Mouse (Mus musculus) kidney, postnatal 25 days (tissue): Measurements from ENCODE around the gene Lsm12.

Source experiments
- DNase-seq, 2 experiments: peaks; one replicate each; pipeline ENCODE4 v3.0.0; 2021; ENCODE audit warnings: mixed read lengths in 2 of 2

Lsm12 gene

DNA sequence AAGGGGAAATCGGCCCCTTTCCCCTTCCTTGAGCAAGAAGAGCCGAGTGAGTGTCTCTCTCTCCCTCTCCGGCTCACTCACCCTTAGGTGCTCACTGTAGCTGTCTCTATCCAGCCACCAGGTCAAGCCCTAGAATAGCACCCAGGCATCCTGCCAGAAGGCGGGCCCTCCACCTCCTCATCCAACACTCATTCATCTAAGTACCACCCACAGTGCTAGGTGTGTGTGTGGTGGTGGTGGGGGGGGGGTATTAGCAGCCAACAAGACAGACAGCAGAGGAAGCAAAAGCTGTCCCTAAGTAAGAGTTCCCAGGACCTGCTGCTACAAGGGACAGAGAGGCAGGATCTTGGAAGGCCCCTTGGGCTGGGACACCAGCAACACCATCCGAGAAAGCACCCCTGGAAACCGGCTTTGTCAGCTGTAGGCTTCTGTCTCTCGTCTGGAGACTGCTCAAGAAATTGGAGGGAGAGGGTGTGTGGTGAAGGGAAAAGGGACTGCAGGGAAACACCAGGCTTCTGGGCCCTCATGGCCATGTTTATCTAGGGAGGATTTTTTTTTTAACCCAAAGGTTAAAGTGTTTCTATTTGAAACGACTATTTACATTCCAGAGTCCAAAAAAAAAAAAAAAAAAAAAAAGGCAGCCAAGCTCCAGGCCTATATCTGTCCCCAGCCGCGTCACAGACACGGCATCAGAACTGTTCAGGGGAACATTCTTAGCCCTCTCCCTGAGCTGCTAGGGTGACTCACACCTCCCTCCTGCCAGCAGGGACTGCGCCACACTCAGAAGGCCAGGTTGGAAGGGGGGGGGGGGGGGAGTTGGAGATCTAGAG is 31.2 kb upstream of the Lsm12 start:
- peak; percentile 87 to 92 for DNase-seq

DNA sequence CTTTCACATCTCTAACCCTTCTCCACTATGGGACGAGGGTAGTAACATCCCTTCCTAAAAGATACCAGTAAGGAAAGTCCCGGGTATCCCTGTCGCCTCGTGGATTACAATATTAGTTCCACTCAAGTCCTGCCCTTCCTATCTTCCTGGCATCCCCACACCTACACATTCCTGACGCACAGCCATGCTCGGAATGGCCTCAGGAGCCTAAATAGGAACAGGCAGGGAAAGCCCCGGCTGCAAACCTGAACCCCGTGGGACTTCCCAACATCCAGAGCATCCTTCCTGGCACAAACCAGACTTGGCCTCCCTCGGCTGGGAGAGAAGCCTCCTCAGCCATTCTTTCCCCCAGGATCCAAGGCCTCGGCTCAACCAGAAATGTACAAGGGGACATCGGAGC is 30.4 kb upstream of the Lsm12 start:
- DNase-seq = peak in 1 of 2 experiments; percentile 37

DNA sequence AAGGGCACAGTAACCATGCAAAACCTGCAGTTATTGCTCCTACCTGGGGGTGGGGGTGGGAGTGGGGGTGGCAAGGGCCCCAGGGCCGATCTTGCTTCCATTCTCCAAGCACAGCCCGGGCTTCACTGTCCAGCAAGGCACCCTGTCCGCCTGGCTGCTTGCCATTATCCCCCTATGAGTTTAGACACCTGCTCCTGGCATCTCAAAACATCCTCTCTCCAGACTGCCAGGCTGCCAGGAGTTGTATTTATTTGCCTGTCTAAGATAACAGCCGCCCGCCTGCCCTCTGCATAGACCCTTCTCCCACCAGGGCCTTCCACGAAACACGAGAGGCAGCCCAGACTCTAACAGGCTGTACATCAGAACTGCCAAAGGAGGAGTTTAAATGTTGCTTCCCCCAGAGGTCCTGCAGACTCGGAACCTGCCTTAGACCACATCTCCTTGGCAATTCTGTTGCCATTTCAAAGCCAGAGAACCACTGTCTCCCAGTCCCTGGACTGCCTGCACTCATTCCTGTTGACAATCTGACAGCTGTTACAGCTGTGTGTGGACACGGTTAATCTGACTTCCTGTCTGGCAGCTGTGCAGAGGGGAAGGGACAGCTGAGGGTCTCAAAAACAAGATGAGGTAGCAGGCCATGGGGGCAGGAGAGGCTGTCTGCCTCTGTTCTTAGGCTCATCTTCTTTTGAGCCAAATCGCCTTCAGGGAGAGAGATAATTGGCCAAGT is 29.5 kb upstream of the Lsm12 start:
- peak in 1 of 2 experiments; percentile 57 for DNase-seq

DNA sequence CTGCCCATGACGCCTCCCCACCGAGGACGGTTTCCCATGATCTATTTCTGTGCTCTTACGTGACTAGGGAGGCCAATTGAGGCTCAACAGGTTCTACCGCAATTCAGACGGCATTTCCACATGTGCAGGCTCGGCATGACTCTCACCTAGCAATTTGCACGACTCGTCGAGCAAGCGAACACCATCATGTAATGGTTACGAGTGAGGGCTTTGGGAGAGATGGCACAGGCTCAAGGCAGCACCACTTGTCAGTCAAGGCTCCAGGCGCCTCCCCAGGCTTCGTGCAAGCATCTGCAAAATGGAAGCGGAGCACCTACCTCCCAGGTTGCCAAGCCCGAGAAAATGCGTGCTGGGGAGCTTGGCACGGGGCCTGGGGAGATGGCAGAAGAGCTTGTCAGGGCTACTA is 26.8 kb upstream of the Lsm12 start:
- DNase-seq = peak; percentile 46 to 57

DNA sequence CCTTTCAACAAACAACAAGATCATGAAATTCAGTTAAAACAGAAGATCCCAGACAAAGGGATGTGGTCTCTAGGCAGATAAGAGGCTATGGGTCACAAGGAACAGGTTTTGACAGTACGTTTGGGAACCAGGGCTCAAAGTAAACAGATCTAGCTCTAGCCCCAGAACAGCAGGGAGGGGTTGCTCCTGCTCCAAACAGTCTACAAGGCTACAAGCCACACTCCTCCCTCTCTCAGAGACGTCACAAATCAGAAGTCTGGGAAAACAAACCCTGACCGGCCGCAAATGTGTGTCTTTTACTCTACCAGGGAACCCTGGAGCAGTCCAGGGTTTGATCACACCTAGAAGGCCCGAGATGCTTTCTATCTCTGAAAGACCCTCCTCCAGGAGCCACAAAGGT is 25.9 kb upstream of the Lsm12 start:
- peak in 1 of 2 experiments; percentile 32 for DNase-seq

DNA sequence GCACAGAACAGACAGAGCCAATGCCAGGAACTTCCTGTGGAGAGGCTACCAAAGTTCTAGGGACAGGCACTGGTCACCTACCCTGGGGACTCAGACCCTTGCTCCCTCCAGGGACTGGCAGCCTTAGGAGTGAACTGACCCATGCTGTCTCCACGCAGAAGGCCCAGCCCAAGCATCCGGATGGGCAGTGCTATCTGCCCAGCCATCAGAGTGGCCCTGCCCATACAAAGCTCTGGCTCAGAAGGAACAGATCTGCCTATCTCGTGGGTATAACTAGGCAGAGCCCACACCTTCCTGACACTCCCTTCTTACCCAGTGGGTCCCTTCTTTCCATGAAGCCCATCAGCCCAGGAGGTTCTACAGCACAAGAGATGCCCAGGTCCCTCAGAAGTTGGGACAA is 25.1 kb upstream of the Lsm12 start:
- peak in 1 of 2 experiments; percentile 40 for DNase-seq

DNA sequence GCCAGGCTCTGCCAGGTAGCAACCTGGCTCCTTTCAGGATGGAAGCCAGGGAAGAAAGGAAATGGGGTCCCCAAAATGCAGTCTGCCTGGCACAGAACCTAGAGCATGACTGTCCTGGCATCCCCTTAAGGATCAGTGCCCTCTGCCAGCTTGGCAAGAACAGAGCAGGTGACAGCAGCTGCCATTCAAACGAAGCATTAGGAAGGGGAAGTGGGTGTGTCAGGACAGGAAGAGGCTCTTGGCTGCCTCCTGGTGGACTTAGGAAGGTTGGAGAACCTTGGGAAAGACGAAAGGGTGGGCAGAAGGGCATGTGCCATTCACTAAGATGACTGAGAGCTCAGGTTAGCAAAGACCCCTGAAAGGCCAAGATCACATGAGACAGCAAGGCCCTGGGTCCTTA is 24.6 kb upstream of the Lsm12 start:
- peak; percentile 36 to 44 for DNase-seq

DNA sequence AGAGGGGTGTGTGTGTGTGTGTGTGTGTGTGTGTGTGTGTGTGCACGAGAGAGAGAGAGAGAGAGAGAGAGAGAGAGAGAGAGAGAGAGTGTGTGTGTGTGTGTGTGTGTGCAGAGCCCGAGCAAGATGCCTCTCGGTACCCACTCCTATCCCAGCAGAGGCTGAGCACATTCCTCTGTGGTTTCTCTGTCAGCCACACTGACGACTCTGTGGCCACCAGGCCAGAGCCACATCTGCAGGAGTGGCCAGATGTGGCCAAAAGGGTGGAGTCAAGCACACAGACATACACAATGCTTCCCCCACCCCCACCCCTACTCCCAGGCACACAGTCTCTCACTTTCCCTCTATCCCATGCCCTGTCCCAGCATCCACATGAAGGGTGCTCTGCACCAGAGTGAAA is 23.8 kb upstream of the Lsm12 start:
- DNase-seq = no peak

DNA sequence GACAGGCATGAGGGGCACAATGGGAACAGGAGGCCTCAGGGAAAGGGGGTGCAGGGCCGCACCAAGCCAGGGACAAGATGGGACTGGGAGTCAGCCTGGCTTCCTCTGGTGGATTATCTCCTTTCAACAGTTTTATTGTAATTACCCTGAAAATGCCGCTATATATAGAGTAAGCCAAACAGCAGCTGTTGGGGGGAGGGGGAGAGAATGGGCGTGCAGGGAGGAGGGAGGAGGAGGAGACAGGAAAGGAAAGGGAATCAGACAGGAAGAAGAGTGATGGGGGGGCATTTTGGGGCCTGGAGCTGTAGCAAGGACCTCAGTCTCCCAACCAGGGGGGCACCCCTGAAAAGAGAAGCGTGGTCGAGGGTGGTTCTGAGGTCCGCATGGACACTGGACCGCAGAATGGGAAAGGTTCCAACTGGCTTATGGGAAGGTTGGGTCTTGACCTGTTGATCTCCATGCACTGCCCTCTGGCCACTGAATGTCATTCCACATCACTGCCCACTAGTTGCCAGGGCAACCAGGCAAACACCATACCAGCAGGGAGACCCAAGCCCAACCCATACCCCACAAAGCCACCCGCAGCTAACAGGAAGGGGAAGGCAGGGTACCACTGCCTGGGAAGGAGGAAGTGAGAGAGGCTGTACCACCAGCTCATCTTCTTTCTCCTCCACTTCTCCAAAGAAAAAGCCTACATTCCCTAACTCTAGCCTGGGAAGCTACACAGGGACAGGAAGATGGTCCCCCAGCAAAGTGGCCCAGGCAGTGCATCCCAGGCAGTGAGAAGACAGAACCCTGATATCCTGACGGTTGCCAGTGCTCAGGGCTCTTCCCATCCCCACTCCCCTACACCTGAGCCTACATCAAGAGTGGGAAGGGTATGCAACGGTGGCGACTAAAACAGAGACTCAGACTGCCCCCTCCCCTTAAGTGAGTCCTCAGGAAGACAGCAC is 23.0 kb upstream of the Lsm12 start:
- peak; percentile 36 to 62 for DNase-seq

DNA sequence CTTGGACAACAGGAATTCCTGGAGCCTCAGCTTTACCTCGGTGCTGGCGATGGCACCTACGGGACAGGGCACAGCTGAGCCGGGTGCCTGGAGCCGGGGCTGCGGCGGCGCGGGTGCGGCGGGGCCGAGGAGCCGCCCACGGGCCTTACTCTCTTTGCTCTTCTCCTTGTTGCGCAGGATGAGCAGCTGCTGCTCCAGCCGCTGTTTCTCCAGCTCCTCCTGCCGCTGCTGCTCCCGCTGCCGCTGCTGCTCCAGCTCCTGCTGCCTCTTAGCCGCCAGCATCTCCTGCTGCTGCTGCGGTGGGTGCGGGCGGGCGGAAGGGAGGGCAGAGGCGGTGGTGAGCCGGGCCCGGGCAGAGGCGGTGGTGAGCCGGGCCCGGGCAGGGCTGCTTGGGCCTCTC is 21.4 kb upstream of the Lsm12 start:
- DNase-seq = peak in 1 of 2 experiments; percentile 34

DNA sequence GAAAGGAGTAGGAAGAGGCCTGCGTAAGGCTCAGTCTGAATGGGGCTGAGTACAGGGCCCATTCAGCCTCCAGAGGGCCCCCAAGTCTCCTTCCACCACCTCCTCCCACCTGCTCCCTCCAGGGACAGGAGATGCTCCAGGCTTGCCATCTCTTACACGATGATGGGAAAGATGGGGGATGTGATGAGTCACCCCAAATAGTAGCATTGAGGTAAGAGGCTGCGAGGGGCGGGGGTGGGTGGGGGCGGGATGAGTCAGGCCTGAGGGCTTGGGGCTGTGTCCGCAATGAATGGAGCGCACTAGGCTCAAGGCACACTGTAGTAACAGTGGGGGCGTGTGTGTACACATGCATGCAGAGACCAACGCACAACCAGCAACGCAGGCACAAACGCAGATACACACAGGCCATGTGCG is 16.3 kb upstream of the Lsm12 start:
- no peak for DNase-seq

DNA sequence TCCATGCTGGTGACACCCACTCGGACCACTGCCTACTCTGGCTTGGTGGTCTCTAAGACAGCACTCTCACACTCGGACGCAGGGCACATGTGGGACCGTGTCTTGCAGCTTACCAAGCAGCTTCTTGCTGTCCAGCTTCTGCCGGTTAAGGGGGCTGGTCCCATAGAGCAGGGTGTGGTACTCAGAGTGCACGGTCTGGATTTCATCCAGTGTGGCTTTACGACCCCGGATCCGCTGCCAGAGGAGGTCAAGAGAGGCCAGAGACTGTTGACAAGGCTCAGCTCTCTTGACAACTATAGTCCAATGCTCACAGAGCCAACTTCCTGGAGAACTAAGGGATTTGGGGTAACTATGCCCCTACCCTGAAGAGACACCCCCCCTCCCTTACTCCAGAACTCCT is 14.8 kb upstream of the Lsm12 start:
- peak in 1 of 2 experiments; percentile 34 for DNase-seq

DNA sequence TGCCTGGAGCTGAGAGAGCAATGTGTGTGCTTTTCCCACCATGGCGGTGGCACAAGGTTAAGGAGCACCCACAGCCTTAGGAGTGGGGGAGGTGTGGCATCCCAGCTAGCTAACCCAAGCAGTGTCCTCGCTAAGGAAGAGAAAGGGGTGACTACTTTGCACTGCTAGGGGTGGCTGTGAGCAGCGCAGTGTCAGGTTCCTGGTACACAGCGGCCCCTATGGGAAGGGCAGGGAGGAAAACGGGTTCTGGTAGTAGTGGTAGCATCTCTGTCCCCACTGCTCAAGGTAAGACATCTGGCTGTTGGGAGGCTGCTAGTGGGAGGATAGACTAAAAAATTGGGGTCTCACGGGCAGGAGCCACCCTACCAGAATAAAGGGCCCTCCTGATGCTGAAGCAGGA is 13.1 kb upstream of the Lsm12 start:
- DNase-seq = peak in 1 of 2 experiments; percentile 15

DNA sequence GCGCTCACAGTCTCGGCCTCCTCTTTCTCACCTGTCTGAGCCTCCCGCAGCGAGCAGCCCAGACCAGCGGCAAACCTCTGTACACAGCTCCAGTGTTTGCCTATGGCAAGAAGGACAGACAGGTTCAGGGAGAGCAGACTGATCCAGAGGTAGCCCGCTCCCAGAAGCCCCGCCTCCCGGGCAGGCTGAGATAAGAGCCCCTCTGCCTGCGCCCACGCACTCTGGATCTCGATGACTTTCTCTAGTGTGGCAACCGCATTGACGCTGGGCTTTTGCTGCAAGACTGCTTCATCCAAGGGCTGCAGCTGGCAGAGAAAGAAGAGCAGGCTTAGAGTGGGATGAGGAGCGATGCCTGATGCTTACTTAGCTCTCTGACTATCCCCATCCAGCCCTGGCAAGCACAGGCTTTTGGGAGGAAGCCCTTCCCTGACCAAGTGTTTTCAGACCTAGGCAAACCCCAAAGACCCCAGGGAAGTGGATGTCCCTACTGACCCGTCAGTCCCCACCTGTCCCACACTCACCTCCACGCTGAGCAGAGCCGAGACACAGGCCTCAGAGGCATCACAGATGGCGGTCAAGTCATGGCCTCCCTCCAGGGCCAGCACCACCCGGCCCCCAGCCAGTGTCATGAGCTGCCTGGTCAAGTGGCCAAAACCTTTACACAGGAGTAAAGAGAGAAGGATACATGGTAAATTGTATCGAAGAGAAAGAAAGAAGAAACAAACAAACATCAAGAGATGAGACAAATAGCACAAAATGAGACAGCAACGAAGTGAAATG is 11.1 kb upstream of the Lsm12 start:
- peak in 1 of 2 experiments; percentile 35 for DNase-seq

DNA sequence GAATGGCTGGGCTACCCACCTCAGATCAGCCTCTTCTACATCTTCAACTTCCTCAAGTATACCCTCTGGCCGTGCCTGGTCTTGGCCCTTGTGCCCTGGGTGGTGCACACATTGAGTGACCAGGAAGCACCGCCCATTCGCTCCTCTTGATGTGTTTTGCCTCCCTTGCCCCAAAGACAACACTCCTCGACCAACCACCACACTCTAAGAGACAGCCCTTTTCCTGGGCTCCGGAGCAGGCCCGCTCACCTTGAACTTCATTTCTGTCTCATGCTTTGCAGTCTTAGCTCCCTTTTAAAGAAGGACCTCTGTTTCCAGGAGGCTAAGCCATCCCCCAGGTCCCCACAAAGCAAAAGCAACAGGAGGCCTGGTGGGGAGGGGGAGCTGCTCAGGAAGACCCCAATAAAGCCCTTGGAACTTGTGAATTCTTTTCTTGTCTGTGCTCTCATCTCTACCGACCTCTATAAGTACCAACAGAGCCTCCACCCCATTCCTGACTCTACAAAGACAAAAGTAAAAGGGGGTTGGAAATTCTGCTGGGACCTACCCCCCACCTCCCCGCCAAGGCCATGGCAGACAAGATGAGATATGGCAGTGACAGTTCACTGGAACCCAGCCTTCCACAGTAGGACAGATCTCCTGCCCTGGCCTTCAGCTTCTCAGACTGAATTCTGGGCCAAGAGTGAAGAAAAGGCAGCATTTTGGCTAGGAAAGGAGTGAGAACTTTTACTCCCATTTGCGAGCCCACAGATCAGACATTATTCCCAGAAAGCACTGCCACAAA is 8.8 kb upstream of the Lsm12 start:
- DNase-seq = no peak

DNA sequence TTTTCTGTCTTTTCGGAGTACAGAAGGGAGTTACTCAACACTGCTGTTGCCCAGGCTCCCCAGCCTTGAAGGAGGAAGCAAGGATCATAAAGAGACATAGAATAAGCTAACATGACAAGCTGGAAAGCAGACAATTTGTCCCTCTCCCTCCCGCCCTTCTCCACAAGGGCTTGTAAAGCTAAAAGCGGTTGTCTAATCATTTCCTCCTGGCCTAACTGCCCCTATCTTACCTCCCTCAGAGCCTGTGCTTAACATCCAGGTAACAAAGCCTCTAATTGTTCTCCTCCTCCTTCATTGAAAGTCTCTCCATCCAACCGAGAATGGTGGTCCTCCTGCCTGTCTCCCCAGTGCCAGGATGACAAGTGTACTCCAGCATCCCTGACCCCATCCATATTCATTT is 5.8 kb upstream of the Lsm12 start:
- no peak for DNase-seq

DNA sequence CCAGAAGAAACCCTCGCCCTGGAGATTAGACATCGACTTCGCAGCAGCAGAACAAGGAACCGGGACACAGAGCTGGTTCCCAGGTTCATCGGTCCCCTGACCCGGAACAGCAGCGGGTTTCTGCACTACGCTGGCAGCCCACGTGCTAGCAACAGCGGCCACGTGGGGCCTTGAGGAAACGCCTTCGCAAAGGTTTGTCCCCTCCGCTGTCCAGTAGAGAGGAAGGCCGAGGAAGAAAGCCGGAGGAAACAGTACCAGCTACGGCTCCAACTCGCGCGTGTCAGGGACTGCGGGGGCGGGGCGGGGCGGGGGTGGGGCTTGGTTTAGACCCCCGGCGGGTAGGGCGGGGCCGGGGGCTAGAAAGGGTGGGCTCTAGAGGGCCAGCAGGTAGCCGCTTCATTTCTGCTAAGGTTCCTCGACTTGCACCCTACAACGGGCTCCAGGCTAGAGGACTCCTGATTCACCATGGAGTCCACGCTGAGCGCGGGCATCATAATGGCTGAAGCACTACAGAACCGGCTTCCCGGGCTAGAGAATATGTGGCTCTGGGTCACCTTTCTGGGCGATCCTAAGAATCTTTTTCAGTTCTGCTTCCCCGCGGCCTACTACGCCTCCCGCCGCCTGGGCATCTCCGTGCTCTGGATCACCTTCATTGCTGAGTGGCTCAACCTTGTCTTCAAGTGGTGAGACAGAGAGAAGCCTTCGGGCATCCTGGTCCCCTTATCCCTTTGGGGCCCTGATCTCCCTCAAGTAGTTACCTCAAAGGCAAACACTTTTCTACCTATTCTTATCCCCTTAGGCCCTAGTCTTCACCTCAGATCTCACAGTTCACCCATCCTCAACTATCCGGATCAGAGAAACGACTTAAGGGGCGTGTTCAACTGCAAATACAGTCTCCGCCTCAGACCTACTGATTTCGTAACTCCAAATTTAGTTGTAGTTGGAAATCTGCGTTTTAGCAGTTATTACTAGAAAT is 4.7 kb upstream of the Lsm12 start, which contains the start of gene G6pc3:
Gene G6pc3, plus strand, starts transcription at position 160 of the 976 bp plus-strand sequence.
- DNase-seq = peak; percentile 96 to 97

DNA sequence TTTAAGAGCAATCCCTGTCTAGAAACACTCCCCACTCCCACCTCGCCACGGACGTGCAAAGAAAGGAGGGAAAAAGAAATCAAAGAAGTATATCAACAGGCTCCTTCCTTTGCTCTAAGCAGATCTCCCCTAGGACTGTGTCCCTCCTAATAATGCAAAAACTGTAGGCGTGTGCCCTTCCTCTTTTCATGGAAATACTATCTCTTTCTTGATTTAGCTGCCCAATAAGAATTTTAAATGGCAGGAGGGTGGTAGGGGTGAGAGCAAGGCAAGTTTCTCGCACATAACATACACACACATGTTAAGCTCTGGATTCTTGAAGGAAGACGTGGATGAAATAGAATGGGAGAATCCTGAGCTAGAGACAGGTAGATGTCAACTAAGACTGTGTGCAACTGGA is 3.9 kb upstream of the Lsm12 start:
- no peak for DNase-seq

DNA sequence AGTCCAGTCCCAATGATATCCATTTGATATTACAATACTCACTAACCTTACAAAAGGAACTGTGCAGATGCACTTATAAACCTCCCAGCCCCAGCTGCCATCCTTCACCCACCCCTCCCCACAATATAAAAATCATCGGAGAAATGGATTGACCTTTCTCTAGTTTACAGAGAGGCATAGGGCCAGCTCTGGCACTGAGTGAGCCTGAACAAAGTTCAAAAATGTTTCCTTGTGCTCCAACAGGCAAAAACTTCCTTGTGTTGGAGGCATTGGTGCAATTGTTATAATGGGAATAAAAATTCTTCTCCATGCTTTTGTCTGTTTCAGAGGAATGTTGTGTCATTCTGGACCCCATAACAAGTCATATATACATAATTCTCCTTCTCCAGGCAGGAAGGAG is 1.1 kb upstream of the Lsm12 start:
- DNase-seq = peak in 1 of 2 experiments; percentile 36

DNA sequence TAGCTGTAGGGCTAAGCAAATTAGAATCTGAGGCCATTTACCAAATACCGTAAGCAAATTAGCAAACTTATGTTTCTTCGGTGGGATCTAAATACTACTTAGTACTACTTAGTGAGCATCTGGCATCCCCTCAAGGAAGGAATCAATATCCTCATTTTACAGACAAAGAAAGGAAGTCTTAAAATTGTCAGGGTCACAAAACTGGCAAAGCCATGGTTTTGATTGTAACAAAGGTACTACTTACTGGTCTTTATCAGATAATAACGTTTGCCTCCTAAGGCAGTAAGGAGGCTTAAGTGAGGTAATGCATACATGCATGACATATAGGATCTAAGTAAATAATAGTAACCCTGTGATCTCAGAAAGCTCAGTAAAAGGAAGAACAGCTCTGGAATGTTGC is 581 bp upstream of the Lsm12 start:
- DNase-seq = no peak
